Mouse (Mus musculus) kidney, embryonic 16.5 days (tissue): ENCODE data around the gene Aspdh. TPM values are rescaled to one million over a fixed set of nuclear protein-coding genes. Genes with fewer than 3 reads are reported as not detected.

Experiments
- ATAC-seq: fragments of 200-750 bp; cut with Nextera tagmentation; 2 replicates; pipeline ENCODE4 v1.8.0; 2017; ENCODE audit warnings: moderate TSS enrichment; ENCODE audit not compliant: low FRiP score, low TSS enrichment
- H3K27ac ChIP-seq: fragments of 300-500 bp; sonication (generic); 2 replicates; pipeline ENCODE4 v1.5.1; 2014; ENCODE audit warnings: low read length
- H3K27me3 ChIP-seq: fragments of 300-500 bp; sonication (generic); 2 replicates; pipeline ENCODE4 v1.6.1; 2014; ENCODE audit warnings: low read length, control low read depth, mixed read lengths; ENCODE audit not compliant: insufficient read depth
- H3K36me3 ChIP-seq: fragments of 300-500 bp; sonication (generic); 2 replicates; pipeline ENCODE4 v1.6.1; 2014; ENCODE audit warnings: low read length, control low read depth, mixed read lengths; ENCODE audit not compliant: insufficient read depth
- H3K4me1 ChIP-seq: fragments of 300-500 bp; sonication (generic); 2 replicates; pipeline ENCODE4 v1.6.1; 2014; ENCODE audit warnings: low read length, control low read depth, mixed read lengths; ENCODE audit not compliant: insufficient read depth
- H3K4me2 ChIP-seq: fragments of 300-500 bp; sonication (generic); replicated peaks from 2 replicates; pipeline ENCODE4 v1.6.1; 2014; ENCODE audit warnings: low read depth, low read length
- H3K4me3 ChIP-seq: fragments of 300-500 bp; sonication (generic); 2 replicates; pipeline ENCODE4 v1.5.1; 2014; ENCODE audit warnings: mild to moderate bottlenecking, low read length
- H3K9ac ChIP-seq: fragments of 300-500 bp; sonication (generic); replicated peaks from 2 replicates; pipeline ENCODE4 v1.6.1; 2014; ENCODE audit warnings: low read length
- H3K9me3 ChIP-seq: fragments of 300-500 bp; sonication (generic); 2 replicates; pipeline ENCODE4 v1.6.1; 2016; ENCODE audit warnings: low read length, control low read depth
- WGBS: fragments of 180-500 bp; shearing (Covaris S2); extraction: QIAGEN DNeasy Blood & Tissue Kit; methylation state at CpG from one replicate; pipeline ENCODE4 v1.1.7; 2014; 5-methylcytosine and 5-hydroxymethylcytosine counted together
- polyA plus RNA-seq: library from polyadenylated mRNA; unstranded; fragments of >200 nt; fragmentation: Nextera tagmentation; extraction: Ambion mirVana; gene quantifications from 2 replicates; pipeline ENCODE4 v1.2.1, GENCODE M21; 2015

The Aspdh gene
- polyA plus RNA-seq, 1 experiment from 2014 or later = 6.9 TPM

DNA sequence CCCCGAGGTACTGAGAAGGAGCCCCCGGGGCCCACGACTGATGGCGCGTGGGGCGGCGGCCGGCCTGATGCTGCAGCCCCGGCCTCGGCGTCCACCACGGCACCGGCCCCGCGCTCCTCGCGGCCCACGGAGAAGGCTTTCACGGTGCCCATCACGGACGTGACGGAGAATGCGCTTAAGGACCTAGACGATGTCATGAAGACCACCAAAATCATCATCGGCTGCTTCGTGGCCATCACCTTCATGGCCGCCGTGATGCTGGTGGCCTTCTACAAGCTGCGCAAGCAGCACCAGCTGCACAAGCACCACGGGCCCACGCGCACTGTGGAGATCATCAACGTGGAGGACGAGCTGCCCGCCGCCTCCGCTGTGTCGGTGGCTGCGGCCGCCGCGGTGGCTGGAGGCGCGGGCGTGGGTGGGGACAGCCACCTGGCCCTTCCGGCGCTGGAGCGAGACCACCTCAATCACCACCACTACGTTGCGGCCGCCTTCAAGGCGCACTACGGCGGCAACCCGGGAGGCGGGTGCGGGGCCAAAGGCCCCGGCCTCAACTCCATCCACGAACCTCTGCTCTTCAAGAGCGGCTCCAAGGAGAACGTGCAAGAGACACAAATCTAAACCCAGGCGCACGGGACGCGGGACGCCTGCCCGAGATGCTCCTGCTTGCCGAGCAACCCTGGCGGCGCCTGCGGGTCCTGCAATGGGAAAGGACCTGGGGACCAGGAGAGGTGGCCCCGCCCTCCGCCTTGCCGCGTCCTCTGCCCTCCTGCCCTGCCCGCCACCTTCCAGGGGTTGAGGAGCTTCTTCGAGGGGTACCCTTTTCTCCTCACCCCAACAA is 2.8 kb upstream of the Aspdh start:
- no peak for ATAC-seq
- H3K9ac ChIP-seq = peak overlapping the region; percentile 55

DNA sequence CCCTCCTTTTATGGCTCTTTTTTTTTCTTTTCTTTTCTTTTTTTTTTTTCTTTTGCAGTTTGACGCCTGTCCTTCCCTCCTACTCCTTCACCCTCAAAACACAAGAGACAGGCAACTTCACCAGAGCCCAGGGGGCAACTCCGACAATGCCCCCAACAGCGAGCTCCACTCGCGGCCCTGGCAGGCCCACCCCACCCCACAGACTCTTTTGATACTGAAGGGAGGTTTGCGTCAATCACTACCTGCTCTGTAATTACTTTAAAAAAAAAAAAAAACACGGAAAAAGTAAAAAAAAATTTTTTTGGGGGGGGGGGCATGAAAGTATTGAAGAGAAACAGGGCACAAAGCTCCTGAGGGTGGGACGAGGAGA is 2.1 kb upstream of the Aspdh start:
- Histone ChIP-seq H3K9ac (no peak overlapping the region), H3K4me2 (peak overlapping the region; percentile 57), H3K27me3 (peaks cover 55% of the 10 kb centered on the region), H3K36me3 (no peaks in the 10 kb centered on the region), H3K4me3 (peak overlapping the region; percentile 33; the same call in 1 of the 2 replicates), H3K4me1 (0 out of 2 replicates have a peak, but pooled peaks cover 4% of the 10 kb centered on the region), H3K27ac (no peak overlapping the region), H3K9me3 (peaks cover 6% of the 10 kb centered on the region; the same call in 1 of the 2 replicates)
- no peak for ATAC-seq
- whole genome bisulfite sequencing = 26% methylated on average over 8 of the region's 8 CpGs

More for the DNA sequence above, 2.8 kb upstream of the Aspdh start:
- Histone ChIP-seq H3K4me1 (0 out of 2 replicates have a peak, but pooled peaks cover 4% of the 10 kb centered on the region), H3K27ac (no peak overlapping the region), H3K36me3 (no peaks in the 10 kb centered on the region), H3K9me3 (peaks cover 6% of the 10 kb centered on the region; the same call in 1 of the 2 replicates), H3K4me2 (peak overlapping the region; percentile 57), H3K4me3 (peak overlapping the region; percentile 33), H3K27me3 (peaks cover 55% of the 10 kb centered on the region)
- WGBS = 11% methylated on average over 77 of the region's 77 CpGs

DNA sequence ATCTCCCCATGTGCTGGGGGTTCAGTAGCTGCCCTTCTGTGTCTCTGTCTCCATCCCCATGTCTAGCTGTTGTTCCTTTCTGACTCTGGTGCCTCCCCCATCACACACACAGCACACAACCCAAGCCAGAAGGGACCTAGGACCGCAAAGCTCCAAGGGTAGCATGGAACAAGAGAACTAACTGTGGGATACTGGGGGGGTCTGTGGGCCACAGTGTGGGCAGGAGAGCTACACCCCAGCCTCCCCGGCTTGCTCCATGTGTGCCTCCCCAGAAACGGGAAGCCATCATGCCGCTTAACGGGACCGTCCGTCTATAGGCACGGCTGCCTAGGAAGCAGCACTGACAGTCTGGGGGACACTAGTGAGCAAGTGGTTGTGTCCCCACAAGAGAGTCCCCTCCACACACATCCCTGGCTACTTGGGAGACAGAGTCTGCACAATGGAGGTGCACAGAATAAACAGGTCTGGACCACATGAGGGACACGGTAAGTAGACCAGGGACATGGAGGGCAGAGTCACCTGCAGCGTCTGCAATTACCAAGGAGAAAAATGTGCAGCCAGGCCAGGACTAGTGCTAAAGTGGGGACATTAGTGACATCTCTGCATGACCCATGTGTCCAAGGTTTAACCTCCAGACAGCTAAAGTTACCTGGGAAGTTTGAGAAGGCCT is 1.5 kb upstream of the Aspdh start:
- WGBS = 77% methylated on average over 10 of the region's 10 CpGs
- no peak for ATAC-seq
- H3K27me3 ChIP-seq = peaks cover 55% of the 10 kb centered on the region

GRCm38 (mm10) chr7:44464511-44464910 is 680 bp upstream of the Aspdh start:
- Histone ChIP-seq H3K4me3 (no peak overlapping the region), H3K4me1 (peaks cover 12% of the 10 kb centered on the region), H3K27ac (no peak overlapping the region), H3K9me3 (no peaks in the 10 kb centered on the region), H3K27me3 (peaks cover 54% of the 10 kb centered on the region), H3K9ac (no peak overlapping the region), H3K4me2 (no peak overlapping the region), H3K36me3 (no peaks in the 10 kb centered on the region)
- no peak for ATAC-seq
- WGBS = 30% methylated on average over 4 of the region's 4 CpGs

More for the DNA sequence above, 1.5 kb upstream of the Aspdh start:
- H3K9me3 ChIP-seq = peaks cover under 1% of the 10 kb centered on the region; the same call in 1 of the 2 replicates
- no peak overlapping the region for H3K27ac ChIP-seq
- no peak overlapping the region for H3K4me2 ChIP-seq
- no peak overlapping the region for H3K4me3 ChIP-seq
- no peaks in the 10 kb centered on the region for H3K36me3 ChIP-seq
- no peak overlapping the region for H3K9ac ChIP-seq
- H3K4me1 ChIP-seq = peaks cover 8% of the 10 kb centered on the region

DNA sequence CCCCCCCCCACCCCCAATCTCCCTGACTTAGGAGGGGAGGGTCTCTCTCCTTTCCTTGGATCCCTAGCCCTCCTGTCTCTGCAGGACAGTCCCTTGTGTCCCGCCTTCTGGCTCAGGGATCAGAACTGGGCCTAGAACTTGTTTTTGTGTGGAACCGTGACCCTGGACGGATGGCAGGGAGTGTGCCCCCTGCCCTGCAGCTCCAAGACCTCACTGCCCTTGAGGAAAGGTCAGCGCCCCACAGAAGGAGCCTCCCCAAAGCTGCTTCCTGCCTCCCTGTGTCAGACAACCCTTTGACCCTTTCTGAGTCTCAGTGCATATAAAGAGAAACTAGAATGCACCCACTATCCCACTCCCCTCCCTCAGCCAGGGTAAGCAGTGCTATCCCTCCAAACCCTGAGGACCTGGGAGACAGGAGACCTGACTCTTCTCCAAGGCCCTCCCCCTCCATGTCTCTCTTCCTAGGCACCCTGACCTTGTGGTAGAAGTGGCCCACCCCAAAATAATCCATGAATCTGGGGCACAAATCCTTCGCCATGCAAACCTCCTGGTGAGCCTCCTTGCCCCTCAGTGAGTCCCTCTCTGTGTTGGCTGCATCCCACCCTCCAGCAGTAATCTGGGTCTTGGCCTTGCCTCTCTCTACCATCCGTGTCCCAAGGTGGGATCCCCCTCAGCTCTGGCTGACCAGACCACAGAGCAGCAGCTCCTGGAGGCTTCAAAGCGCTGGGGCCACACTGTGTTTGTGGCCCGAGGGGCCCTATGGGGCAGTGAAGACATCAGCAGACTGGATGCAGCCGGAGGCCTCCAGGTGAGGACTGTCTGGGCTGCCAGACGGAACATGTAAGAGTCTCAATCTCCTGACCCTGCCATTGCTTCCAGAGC is 1.1 kb downstream of the Aspdh start:
- Histone ChIP-seq H3K9ac (no peak overlapping the region; the same call in 1 of the 2 replicates), H3K4me1 (peaks cover 12% of the 10 kb centered on the region), H3K4me2 (no peak overlapping the region), H3K36me3 (no peaks in the 10 kb centered on the region), H3K4me3 (no peak overlapping the region), H3K27ac (no peak overlapping the region), H3K27me3 (peaks cover 37% of the 10 kb centered on the region), H3K9me3 (no peaks in the 10 kb centered on the region)
- WGBS = 81% methylated on average over 10 of the region's 10 CpGs
- ATAC-seq = no peak

GRCm38 (mm10) chr7:44466888-44467311 is 1.7 kb downstream of the Aspdh start:
- Histone ChIP-seq H3K27ac (no peak overlapping the region), H3K4me3 (peak overlapping the region; percentile 85; the same call in 1 of the 2 replicates), H3K9ac (no peak overlapping the region), H3K36me3 (no peaks in the 10 kb centered on the region), H3K9me3 (no peaks in the 10 kb centered on the region), H3K4me1 (peaks cover 12% of the 10 kb centered on the region), H3K27me3 (peaks cover 31% of the 10 kb centered on the region), H3K4me2 (no peak overlapping the region)
- 85% methylated on average over 16 of the region's 16 CpGs for WGBS
- ATAC-seq = 0 out of 2 replicates have a peak, but pooled peaks have one; percentile 5

- Histone ChIP-seq H3K27ac (peak within 1 kb of the TSS; percentile 74; the same call in 1 of the 2 replicates), H3K27me3 (peaks cover 21% of the 10 kb centered on the region), H3K4me2 (peak within 1 kb of the TSS; percentile 66), H3K4me3 (peak within 1 kb of the TSS; percentile 85), H3K36me3 (no peaks in the 10 kb centered on the region), H3K9ac (peak within 1 kb of the TSS; percentile 84), H3K9me3 (no peaks in the 10 kb centered on the region), H3K4me1 (peaks cover 9% of the 10 kb centered on the region)
- whole genome bisulfite sequencing = under 1% methylated on average over 42 of the region's 42 CpGs
- peak; percentile 97 for ATAC-seq
Measured at GRCm38 (mm10) chr7:44467811-44468411, 2.7 kb downstream of the Aspdh start, which contains the start of gene Josd2. Gene Josd2 (plus strand): TSS chr7:44467980.

DNA sequence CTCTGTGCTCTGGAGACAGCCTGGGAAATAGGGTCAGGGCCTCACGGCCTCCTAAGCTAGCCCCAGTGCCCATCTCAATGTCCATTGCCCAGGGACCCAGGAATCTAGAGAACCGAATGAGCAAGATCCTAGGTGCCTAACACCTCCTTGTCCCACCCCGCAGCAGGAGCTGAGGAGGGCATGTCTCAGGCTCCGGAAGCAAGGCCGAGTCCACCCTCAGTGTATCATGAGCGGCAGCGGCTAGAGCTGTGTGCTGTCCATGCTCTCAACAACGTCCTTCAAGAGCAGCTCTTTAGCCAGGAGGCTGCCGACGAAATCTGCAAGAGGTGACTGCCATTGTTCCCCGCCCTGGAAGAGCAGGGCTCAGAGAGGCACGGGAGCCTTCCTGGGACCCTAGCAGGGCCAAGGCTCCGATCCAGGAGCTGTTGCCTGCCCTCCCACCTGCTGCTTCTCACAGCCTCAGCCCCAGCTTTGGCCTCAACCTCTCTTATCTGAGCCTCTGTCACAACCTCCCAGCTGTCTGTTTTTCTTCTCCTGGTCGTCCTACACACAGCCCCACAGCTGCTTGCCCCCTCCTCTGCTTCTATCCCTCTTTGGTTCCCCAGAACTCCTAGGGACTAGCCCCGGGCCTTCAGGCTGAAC is 3.6 kb downstream of the Aspdh start:
- Histone ChIP-seq H3K27ac (no peak overlapping the region), H3K4me2 (peak overlapping the region; percentile 66), H3K4me1 (peaks cover 9% of the 10 kb centered on the region), H3K36me3 (no peaks in the 10 kb centered on the region), H3K9me3 (no peaks in the 10 kb centered on the region), H3K27me3 (peaks cover 13% of the 10 kb centered on the region), H3K4me3 (peak overlapping the region; percentile 85), H3K9ac (peak overlapping the region; percentile 84)
- ATAC-seq = no peak
- WGBS = 74% methylated on average over 15 of the region's 15 CpGs
